Mouse (Mus musculus) cerebellum, adult (tissue): ENCODE results near the gene Olfr394.
"Not testable (repeated sequence)": the region's sequence is repeated elsewhere in the genome, so short reads cannot be mapped to it uniquely, and the experiment has no call there.

Experiments used
- ATAC-seq: cut with Nextera tagmentation; 2 replicates; pipeline ENCODE4 v1.9.2; 2017; ENCODE audit warnings: mild to moderate bottlenecking, moderate library complexity, mixed read lengths; ENCODE audit not compliant: insufficient number of reproducible peaks, low FRiP score, low TSS enrichment

The Olfr394 gene

DNA sequence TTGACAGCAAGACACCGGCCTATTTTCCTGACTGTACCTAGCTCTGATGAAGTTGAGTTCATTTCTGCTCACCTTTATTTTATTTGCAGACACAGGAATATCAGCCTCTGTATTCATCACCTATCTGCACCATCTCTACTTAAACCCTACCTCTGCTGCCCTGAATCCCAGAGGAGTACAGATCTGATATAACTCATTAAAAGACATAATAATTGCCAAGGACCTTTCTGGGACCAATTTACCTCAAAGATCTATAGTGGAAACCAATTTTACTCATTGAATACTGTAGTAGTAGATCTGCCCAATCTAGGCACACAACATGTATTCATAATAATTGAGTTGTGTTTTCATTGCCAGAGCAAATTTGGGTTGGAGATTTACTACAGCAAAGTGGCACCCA, at the start of gene Olfr394:
Gene Olfr394 (minus strand): TSS at position 101 of the 400 bp plus-strand sequence.
- ATAC-seq = no peak

- ATAC-seq = no peak
Observed at GRCm38 (mm10) chr11:73936377-73936776, 45.8 kb upstream of the Olfr394 start, which contains the start of gene Olfr23. TSS of gene Olfr23 (plus strand) at chr11:73936677.

DNA sequence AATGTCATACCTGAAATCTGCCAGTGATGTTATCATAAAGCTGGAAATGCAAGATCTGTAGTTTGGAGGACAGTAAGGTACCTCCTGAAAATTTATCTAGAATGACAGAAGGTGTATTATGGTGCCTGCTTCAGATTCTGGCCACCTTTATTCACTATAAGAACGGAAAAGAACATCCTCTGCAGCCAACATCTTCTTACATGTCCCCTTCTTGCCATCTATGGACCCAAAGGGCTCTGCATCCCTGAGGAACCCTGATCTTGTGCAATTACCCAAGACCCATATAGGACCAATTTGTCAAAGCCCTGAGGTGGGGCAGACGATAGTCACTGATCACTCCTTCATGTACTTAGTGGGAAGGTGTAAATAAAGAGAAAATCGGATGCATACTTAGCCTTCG, 18.6 kb upstream of the Olfr394 start, which contains the start of gene Olfr395:
Gene Olfr395 (minus strand): TSS at position 101 of the 400 bp plus-strand sequence.
- not testable (repeated sequence) for ATAC-seq

GRCm38 (mm10) chr11:73851354-73851753, 39.2 kb downstream of the Olfr394 start, which contains the start of gene Olfr393:
TSS of gene Olfr393 (minus strand) at chr11:73851454.
- ATAC-seq = no peak
